Comparison of ENCODE assay signal across 7 mouse cellular contexts in the genomic region with DNA sequence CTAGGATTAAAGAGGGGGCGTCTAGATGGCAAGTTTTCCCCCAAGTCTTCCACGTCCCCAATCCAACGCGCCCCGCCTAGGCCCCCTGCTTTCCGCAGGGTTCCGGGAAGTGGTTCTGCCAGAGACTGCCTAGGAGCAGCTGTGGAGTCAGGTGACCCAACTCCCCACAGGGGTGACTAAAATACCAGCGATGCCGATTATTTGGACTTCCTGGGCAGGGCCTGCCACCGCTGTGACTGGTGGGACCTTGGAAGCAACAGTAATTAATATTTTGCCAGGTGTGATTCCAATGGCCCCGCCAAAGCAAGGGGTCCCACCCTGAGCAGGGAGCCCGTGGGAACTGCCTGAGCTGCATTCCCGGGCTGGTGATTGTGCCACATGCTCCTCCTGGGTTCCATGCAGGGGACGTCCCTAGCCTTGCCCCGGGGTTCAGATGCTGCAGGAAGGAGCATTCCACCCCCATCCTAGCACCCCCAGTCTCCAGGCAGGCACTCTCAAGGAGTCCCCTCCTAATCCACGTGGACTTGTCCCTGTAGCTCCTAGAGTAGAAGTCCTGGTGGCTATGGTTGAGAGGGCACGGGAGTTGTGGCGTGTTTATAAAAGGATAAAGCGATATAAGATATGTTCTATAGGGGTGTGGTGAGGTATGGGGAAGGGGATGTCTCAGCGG. TPM values are rescaled to one million over a fixed set of nuclear protein-coding genes. Genes with fewer than 3 reads are reported as not detected.
DNase-seq lines count a peak whose midpoint lies in the region; ATAC-seq and TF ChIP-seq lines count a peak whose summit lies in the region.

No protein-coding gene starts in this region.

- DNase-seq in R1 (ENCODE audit: low read depth, low spot score): peak; percentile 91
- DNase-seq in hindbrain, embryonic 10.5 days (ENCODE audit: low spot score): peak; percentile 15
- DNase-seq in liver: peak; percentile 22
- peak; percentile 49 to 65 for DNase-seq in thymus, adult 18-20 months
- no peak for DNase-seq in forebrain, postnatal 0 days
- DNase-seq in layer of hippocampus, postnatal 36 days: no peak

- no peak overlapping the region for H3K4me2 ChIP-seq in forebrain, postnatal 0 days (ENCODE audit: low read depth)

- H3K27me3 ChIP-seq in E14TG2a.4 (ENCODE audit: insufficient read depth, low read length): no peaks in the 10 kb centered on the region
- H3K27me3 ChIP-seq in hindbrain, embryonic 10.5 days (ENCODE audit: insufficient read depth, poor library complexity, severe bottlenecking): no peaks in the 10 kb centered on the region
- H3K27me3 ChIP-seq in forebrain, postnatal 0 days (ENCODE audit: insufficient read depth, low read length): no peaks in the 10 kb centered on the region

- no peak for ATAC-seq in forebrain, postnatal 0 days

- H3K27ac ChIP-seq in hindbrain, embryonic 10.5 days: no peak overlapping the region
- no peak overlapping the region for H3K27ac ChIP-seq in forebrain, postnatal 0 days (ENCODE audit: low read depth, low read length)

- 31% methylated on average over 20 of the region's 20 CpGs for WGBS in hindbrain, embryonic 10.5 days
- 50% methylated on average over 20 of the region's 20 CpGs for WGBS in forebrain, postnatal 0 days

- H3K36me3 ChIP-seq in E14TG2a.4 (ENCODE audit: insufficient read depth, low read length): no peaks in the 10 kb centered on the region
- H3K36me3 ChIP-seq in hindbrain, embryonic 10.5 days: no peaks in the 10 kb centered on the region
- no peaks in the 10 kb centered on the region for H3K36me3 ChIP-seq in forebrain, postnatal 0 days (ENCODE audit: insufficient read depth)

- H3K9ac ChIP-seq in forebrain, postnatal 0 days: no peak overlapping the region

- peaks cover 11% of the 10 kb centered on the region for H3K9me3 ChIP-seq in E14TG2a.4 (ENCODE audit: low read length)
- no peaks in the 10 kb centered on the region for H3K9me3 ChIP-seq in hindbrain, embryonic 10.5 days
- H3K9me3 ChIP-seq in forebrain, postnatal 0 days (ENCODE audit: low read length): no peaks in the 10 kb centered on the region

- peaks cover 63% of the 10 kb centered on the region for H3K4me1 ChIP-seq in E14TG2a.4 (replicated peaks; ENCODE audit: low read depth, low read length)
- H3K4me1 ChIP-seq in hindbrain, embryonic 10.5 days (replicated peaks): peaks cover 24% of the 10 kb centered on the region
- no peaks in the 10 kb centered on the region for H3K4me1 ChIP-seq in forebrain, postnatal 0 days (ENCODE audit: insufficient read depth)

- no peak for TF ChIP-seq CTCF in E14TG2a.4 (conservative IDR thresholded peaks at IDR 0.05; ENCODE audit: low read length)
- TF ChIP-seq CTCF in forebrain, postnatal 0 days (IDR thresholded peaks at IDR 0.05; ENCODE audit: low read depth): no peak

- H3K4me3 ChIP-seq in E14TG2a.4 (replicated peaks; ENCODE audit: low read length): peak overlapping the region; percentile 71
- H3K4me3 ChIP-seq in hindbrain, embryonic 10.5 days: peak overlapping the region; percentile 36
- no peak overlapping the region for H3K4me3 ChIP-seq in forebrain, postnatal 0 days (ENCODE audit: low read depth, low read length)

RNA-seq across cellular contexts. Expression of gene Dusp5, which starts 28.5 kb away (rescaled TPM):
- polyA plus RNA-seq in hindbrain, embryonic 10.5 days (2016; fragmentation: Nextera tagmentation; extraction: Ambion mirVana): 3.8 and 4.7 TPM in 2 replicates
- total RNA-seq in forebrain, postnatal 0 days (2014; rRNA removed): 7.5 and 7.6 TPM in 2 replicates
- 3.9 and 5.0 TPM in 2 replicates for polyA plus RNA-seq in forebrain, postnatal 0 days (2015; fragmentation: Nextera tagmentation; extraction: Ambion mirVana)
- 10 to 100 TPM; 23.6 to 27.0 TPM for total RNA-seq in layer of hippocampus, postnatal 36 days (2021)

RNA-seq across cellular contexts. Expression of gene Nutf2-ps1, which starts 31.5 kb away (rescaled TPM):
- polyA plus RNA-seq in hindbrain, embryonic 10.5 days (2016; fragmentation: Nextera tagmentation; extraction: Ambion mirVana): 516 and 585 TPM in 2 replicates
- 72.1 and 78.8 TPM in 2 replicates for total RNA-seq in forebrain, postnatal 0 days (2014; rRNA removed)
- polyA plus RNA-seq in forebrain, postnatal 0 days (2015; fragmentation: Nextera tagmentation; extraction: Ambion mirVana): 184 and 209 TPM in 2 replicates
- total RNA-seq in layer of hippocampus, postnatal 36 days (2021): 10 to 100 TPM; 38.5 to 45.8 TPM

RNA-seq across cellular contexts. Expression of gene Smc3, which starts 42.8 kb away (rescaled TPM):
- 42.4 and 69.1 TPM in 2 replicates for polyA plus RNA-seq in hindbrain, embryonic 10.5 days (2016; fragmentation: Nextera tagmentation; extraction: Ambion mirVana)
- total RNA-seq in forebrain, postnatal 0 days (2014; rRNA removed): 35.5 and 41.4 TPM in 2 replicates
- polyA plus RNA-seq in forebrain, postnatal 0 days (2015; fragmentation: Nextera tagmentation; extraction: Ambion mirVana): 36.9 and 47.0 TPM in 2 replicates
- total RNA-seq in layer of hippocampus, postnatal 36 days (2021): 10 to 100 TPM; 41.7 to 45.1 TPM

Comparison
In these comparisons a context has a peak if more than half of its experiments do, and no peak if none do; other contexts are left out.
1. DNase-seq: peak in R1 (single experiment), hindbrain, embryonic 10.5 days (single experiment), liver (single experiment) and thymus, adult 18-20 months (2 of 2); none in forebrain, postnatal 0 days (single experiment) and layer of hippocampus, postnatal 36 days (0 of 2).